Mouse (Mus musculus) CD8-positive naive resting alpha-beta T cell, adult 2 months (primary cell): ENCODE measurements around the gene Gatm.
A peak's percentile ranks its signal among the peaks of the same experiment; 100 is the strongest.

Experiments used
- DNase-seq, 2 experiments: peaks; one replicate each; pipeline ENCODE4 v3.0.0; 2022; ENCODE audit warnings: low read depth in 2 of 2, low spot score in 2 of 2

Gene Gatm

DNA sequence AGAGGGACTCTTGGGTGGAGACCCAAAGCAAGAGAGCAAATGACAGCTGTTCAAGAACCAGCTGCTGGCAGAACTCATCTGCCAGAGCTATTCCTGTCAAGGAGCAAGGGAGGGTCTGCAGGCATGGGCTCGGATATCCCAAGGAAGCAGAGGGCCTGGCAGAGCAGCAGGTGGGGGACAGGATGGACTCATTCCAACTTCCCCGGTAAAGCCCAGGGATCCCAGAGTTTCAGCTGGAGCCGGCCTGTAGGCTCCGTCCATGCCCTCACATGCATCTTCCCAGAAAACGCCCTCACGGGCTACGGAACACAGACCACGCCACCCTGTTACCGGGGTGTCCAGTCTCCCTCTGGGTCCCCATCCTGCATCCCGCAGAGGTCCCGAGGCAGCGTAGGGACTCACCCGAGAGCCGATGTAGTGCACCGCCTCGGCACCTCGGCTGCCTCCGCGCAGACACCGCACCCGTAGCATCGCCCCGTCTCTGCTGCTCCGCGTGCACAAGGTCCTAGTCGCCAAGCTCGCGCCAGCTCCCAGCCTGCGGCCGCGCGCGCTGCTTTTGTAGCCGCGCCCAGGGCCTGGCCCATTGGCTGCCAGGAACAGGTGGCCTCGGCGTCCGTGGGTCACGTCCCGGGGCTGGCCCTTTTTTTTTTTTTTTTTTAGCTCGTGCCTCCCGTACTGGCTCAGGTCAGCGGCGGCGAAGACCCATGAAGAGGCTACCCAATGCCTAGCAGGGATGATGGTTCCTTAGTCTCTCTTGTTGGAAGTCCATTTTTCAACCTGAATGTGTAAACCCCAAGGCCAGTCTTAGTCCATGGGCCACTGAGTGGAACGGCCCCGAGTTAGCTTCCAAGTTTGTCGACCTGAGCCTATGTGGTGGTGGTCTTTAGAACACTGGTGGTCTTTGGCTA lies at the start of gene Gatm:
TSS of gene Gatm (minus strand) at position 558 of the 908 bp plus-strand sequence.
- no peak for DNase-seq

DNA sequence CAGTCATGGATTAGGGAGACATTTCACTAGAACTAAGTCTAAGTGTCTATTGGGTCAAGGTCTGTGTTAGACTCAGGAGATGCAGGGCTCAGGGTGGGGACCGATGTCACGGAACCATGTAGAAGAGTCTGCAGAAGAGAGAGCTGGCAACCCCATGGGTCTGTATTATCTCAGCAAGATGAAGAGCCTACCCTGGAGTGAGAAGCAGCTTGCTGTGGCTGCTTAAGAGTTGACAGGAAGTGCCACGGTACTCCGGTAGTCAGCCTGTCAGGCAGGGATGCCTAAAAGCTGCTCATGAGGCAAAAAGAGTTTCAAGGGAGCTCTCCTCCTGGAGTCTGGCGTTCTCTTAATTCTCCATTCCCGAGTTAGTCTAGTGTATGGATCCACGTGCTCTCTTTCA lies 48.7 kb upstream of the Gatm start:
- DNase-seq = no peak

DNA sequence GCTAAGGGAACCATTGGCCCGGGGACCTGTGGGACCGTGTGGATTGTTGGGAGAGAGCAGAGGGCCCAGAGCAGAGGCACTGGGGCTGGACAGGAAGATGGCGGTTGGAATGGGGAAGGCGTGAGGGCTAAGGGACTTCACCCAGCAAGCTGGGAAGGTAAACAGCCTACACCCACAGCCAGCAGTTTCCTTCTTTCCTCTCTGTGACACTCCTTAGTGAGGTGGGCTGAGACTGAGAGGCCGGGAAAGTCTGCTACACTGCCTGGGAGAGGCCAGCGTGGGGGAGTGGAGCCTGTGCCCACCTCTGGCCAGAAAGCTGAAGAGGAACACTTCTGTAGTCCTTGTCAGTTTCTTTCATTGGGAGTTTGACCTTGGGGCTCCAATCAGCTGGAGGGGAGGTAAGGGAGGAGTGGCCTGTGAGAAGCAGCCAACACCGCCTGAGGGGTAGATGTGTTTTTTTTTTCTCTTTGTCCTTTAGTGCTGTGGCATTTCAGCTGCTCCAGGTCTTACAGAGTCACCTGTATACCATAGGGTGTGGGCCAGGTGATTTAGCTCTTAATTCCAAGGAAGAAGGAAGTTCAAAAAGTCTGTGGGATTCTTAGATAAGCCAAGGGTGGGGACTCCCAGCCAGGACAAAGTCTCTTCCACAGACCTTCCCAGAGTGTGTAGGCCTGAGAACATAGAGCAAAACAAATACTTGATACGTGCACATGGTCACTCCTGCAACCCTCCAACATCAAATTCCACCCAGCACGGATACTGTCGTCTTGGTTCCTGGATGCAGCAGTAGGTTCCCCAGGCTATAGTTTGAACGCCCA lies 46.8 kb upstream of the Gatm start:
- no peak for DNase-seq

DNA sequence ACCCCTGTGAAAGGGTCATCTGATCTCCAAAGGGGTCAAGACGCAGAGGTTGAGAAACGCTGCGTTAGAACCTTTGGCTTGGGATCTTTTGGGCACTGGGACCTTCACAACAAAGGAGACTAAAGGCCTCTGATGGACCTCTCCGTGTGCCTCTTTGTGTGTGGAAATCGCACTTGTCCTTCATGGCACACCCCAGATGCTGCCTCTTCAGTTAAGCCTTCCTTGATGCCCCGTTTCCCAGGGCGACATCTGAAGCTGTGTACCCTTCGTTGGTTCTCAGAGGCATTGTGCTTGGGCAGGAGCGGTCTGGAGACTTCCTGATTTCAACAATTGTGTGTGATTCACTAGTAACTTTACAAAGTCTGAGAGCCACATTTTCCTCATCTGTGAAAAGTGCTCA lies 45.7 kb upstream of the Gatm start:
- no peak for DNase-seq

DNA sequence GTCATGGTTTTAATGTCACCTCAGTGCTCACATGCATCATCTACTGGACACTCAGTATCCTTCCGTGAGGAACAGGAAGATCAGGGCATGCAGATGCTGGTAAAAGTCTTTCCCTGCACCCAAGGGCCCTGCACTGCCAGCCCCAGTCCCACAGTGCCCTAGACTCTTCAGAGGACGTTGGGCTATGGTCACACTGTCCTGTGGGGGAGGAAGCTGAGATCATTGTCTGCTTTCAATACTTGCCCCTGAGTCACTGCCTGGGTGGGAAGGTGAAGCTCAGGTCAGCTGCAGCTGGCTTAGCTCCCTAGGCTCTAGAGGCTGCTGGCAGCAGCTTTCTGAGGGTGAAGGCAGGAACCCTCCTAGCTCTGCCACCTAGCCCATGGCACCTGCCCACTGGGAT lies 44.9 kb upstream of the Gatm start:
- DNase-seq = no peak

DNA sequence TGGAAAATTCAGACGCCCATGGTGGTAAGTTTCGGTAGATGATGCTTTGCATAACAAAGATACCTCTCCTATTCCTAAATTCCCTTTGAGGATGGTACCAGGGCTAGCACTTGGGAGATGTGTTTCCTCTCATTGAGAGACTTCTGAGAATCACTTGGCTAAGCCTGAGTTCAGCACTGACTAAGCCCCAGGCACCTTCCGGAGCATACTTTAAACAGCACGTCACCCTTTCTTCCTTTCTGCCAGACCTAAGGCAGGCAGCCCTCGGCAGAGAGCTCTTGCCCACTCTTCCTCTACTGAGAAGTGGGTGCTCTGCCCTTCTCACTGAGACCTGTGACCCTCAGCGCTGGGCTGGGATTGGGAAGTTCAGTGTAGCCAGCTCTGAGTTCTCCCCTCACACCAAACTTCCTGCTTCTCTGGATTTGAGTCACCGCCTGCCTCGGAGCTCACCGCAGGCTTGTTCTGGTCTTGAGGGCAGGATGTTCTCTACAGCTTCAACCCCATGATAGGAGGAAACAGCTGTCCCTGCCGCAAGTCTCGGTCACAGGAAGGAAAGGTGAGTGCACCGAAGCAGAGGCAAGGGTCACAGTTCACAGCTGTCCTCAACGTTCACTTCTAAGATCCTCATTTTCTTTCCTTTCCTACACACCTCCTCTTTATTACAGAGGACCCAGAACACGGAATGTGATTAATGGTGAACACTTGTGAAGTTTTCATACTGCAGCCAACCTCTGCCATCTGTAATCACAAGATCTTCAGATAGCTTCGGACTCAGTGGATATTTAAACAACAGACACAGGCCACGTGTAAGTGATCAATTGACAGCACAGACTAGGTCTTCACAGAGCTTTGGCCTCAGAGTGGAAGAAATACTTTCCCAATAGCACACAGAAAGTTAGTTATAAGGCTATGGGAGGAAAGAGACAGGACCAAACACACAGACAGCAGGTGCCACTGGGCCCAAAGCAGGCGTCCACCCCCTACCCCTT lies 41.3 kb upstream of the Gatm start:
- peak; percentile 66 to 77 for DNase-seq

DNA sequence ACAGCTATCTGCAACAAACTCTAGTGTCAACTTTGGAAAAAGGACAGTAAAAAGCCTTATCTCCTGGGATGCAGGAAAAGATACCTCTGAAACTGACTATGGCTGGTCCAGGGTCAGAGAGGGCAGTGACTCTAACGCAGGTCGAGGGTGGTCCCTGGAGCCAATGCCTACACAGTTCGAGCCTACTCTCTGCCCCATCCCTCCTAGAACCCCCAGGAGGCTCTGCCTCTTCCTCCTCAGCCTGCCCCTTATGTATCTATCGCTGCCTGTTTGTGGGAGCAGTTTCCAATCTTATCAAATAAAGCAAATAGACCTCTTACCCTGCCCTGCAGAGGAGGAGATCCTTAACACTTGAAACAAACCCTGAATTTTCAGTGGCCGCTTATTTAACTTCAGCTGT lies 27.6 kb upstream of the Gatm start:
- no peak for DNase-seq

DNA sequence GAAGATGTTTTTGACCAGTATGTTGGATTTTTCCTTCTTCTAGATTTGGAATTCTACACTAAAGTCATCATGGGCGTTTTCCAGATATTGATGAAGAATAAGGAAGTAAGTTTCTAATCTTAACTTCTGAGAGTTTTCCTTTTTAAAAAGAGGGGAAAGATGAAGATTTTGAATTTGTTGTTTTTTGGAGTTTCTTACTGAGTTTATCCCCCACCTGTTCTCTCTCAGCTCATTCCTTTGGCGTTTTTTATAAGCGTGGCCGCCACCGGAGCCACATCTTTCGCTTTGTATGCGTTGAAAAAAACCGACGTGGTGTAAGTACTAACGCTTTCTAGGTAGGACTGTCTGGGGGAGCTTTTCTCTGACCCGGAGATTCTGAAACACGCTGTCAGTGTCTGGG lies 26.9 kb upstream of the Gatm start:
- DNase-seq = no peak

DNA sequence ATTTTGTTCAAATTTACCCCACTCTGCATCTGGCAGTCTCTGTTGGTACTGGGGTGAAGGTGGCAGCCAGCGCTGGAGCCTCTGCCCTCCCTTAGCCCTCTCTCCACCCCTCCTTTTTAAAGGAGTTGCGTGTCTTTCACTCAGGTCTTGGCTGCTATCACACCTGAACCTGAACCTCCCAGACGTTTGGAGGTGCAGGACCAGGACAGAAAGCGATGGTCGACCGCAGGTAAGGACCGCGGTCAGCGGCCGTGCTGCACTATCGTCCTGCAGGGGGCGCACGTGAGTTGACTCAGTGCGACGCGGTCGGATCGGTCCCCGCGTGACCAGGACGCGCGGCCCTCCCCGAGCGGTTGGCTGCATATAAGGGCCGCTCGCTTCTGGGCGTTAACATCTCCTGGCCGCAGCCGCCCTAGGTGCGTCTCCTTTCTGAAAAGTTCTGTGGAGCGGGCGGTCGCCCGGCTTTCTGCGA lies 26.5 kb upstream of the Gatm start:
- peak; percentile 55 to 62 for DNase-seq

DNA sequence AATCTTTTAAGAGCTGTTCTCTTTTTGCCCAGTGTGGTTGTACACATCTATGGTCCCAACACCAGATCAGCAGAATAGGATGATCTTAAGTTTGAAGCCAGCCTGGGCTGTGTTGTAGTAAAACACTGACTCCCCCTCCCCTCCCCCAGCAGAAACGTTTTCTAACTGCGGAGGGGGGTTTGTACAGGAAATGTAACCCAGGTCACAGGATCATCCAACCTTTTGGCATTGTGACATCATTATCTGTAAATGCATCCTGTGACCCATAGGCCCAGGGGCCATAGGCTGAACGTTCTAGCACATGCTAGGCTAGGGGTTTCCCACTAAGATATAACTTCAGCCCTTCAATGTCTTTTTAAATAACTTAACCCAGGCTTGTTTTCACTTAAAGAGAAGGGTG lies 25.6 kb upstream of the Gatm start, which contains the start of gene AA467197:
TSS of gene AA467197 (plus strand) at position 301 of the 400 bp plus-strand sequence.
- no peak for DNase-seq

DNA sequence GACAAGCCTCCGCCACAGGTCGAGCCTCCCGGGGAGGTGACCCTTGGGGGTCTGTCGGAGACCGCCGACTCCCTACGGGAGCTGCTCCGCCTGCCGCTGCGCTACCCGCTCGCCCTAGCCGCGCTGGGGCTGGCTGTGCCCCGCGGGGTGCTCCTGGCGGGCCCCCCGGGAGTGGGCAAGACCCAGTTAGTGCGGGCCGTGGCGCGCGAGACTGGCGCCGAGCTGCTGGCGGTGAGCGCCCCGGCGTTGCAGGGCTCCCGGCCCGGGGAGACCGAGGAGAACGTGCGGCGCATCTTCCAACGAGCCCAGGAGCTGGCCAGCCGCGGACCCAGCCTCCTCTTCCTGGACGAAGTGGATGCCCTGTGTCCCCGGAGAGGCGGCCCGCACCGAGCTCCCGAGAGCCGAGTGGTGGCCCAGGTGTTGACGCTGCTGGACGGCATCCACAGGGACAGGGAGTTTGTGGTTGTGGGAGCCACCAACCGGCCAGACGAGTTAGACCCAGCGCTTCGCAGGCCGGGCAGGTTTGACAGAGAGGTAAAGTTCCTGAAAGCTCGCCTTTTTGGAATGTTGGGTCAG lies 20.2 kb upstream of the Gatm start:
- DNase-seq = no peak

DNA sequence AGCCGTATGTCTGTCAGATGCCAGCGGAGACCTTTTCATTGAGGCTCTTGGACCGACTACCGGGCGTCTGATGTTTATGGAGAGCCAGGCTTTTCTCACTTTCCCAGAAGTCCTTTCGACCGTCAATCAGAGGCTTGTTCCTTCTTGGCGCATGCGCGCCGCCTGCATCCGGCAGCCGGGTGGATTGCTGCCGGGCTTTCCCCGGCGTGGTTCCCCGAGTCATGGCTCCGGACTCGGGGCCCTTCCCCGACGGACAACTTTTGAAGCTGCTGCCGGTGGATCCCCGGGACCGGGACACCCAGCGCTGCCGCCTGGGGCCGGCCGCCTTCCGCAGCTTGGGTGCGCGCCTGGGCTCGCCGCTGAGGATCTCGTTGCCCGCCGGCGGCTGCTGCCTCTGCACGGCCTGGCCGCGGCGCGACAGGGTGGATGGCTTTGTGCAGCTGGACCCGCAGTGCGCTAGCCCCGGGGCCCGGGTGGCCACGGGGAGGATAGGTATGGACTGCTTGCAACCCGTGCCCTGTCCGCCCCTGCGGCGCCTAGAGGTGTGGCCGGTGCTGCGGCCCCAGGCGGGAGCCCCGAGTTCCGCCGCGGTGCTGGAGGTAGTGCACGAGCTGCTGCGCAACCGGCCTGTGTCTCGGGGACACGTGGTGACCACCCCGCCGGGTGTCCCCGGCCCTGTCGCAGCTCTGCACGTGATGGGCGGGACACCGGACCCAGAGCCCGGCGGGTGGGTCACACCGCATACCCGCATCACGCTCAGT lies 19.5 kb upstream of the Gatm start:
- DNase-seq = peak; percentile 70 to 80

DNA sequence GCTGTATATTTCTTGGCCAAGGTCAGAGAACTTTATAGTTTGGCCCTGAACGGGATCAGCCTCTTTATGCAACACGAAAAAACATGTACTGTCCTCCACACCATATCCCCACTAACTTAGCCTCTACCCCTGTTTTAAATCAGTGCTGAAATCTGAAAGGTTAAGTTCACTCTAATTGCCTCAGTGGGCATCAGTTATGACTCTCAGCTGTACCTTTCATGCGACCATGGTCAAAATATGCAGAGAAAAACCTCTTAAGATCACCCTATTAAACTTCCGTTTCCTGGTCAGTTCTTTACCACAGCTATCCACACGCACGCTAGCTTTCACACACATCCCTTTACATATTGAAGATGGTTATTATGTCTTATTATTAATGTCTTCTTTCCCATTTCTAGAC lies 18.8 kb upstream of the Gatm start:
- DNase-seq = no peak

DNA sequence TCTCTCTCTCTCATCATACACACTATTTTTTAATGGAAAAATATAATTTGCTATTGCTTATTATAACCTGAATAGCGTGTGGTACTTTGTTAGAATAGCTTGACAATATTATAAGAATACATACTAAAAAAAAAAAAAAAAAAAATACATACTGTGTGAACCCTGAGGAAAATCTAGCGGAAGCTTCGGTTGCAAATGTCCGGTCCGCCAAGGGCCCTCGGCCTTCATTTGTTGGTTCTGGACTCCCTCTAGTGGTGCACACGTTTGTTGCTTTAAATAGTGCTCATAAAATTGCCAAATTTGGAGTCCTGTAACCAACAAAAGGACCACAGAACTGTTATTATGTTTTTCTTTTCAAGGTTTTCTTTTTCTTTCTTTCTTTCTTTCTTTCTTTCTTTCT lies 17.9 kb upstream of the Gatm start:
- DNase-seq = peak; percentile 49 to 71

DNA sequence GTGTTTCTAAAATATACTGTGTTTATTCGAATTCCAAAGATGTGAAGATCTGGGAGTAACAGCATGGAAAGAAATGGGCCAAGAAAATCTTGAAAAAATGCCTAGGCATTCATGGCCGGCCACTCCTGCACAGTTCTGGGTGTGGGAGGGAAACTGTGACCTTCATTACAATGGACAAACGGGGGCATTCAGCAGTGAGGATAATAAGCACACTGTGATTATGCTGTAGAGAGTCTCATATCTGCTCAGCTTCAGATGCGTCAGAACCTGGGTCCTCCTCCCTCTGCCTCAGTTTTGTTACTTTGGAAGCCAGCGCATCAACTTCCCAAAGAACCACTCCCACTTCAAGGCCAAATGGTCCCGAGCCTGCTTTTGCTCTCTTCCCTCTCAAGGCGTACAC lies 14.8 kb upstream of the Gatm start:
- no peak for DNase-seq

DNA sequence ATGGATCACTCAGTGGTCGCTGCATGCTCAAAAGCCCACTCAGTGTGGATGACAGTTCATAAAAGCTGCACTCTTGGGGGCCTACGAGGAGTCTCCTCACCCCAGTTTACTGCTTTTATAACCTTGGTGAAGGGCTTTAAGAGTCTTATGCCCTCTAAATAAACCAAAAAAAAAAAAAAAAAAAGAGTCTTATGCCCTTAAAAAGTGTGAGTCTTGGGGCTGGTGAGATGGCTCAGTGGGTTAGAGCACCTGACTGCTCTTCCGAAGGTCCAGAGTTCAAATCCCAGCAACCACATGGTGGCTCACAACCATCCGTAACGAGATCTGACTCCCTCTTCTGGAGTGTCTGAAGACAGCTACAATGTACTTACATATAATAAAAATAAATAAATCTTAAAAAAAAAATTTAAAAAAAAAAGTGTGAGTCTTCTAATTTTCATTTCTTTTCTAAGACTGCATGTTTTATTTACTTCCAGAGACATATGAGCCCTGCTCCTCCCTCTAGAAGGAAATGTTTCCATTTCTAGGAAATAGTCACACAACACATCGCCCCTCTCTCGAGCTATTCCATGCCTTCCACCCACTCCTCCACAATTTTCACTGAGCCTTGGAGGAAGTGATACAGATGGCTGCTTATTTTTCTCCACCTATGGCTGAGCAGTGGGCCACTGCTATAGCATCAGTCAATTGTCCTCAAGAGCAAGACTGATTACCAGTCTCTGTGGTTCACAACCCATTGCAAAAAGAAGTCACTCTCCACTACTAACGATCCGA lies 10.4 kb upstream of the Gatm start:
- DNase-seq = no peak

DNA sequence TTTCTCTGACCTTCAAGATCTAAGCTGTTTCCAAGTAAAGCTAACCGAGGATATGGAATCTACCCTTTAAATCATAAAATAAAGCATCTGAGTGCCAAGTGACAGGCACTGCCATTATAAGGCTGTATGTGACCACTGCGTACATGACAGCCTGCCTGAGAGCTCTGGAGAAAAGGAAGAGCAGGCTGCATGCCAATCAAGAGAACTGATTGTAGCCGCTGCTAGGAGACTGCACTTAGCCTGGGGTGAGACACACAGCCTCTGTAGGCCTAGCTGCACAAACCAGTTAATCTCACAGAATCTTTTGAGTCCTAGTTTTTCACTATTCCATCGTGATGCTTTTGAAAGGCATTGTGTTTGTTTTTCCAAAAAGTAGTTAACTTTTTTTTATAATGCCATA lies 7.6 kb upstream of the Gatm start:
- no peak for DNase-seq

DNA sequence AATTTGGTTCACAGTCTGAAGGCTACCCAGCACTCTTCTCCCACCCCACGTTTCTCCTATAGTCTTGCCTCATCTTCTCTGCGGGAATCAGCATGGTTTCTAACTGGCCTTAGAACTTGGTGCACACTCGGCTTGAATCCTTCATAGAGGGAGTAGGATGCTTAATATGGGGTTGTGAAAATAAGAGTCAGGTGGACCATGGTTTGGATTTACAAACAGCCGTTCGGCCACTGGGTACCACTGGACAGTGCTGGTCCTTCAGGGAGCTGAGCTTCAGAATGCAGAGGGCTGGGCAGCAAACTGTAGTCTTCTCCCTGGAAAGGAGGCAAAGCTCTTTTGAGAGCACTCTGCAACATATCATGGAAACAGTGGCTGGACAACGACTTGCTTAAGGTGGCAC lies 6.7 kb upstream of the Gatm start:
- no peak for DNase-seq

DNA sequence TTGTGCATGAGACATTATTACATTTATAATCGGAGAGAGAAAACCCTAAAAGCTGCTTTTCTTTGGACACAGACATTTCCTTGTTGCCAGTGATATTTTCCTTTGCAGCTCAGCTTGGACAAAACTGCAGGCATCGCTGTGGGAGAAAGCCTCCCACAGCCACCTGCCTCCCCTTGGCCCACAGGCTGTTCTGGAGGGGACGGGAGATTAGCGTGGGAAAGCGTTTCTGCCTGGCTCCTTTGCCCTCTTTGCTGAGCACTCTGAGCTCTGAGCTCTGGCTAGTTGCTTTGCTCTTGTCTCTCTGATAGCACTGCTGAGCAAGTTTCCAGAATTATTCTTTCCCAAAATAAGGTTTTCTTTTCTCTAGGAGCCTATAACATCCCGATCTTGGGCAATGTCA lies 5.1 kb upstream of the Gatm start:
- no peak for DNase-seq
